Mouse (Mus musculus) stomach, embryonic 16.5 days (tissue): ENCODE results near the gene Cd70. TPM values are rescaled to one million over a fixed set of nuclear protein-coding genes. Genes with fewer than 3 reads are reported as not detected.

ENCODE experiments used
- ATAC-seq: fragments of 200-750 bp; cut with Nextera tagmentation; 2 replicates; pipeline ENCODE4 v1.8.0; 2017; ENCODE audit warnings: moderate number of reproducible peaks, moderate TSS enrichment; ENCODE audit not compliant: insufficient read depth, low FRiP score
- H3K27ac ChIP-seq: fragments of 300-500 bp; sonication (generic); 2 replicates; pipeline ENCODE4 v1.5.1; 2014; ENCODE audit warnings: low read length
- H3K27me3 ChIP-seq: fragments of 300-500 bp; sonication (generic); 2 replicates; pipeline ENCODE4 v1.6.1; 2014; ENCODE audit warnings: low read length, control low read depth, mixed read lengths; ENCODE audit not compliant: control insufficient read depth, insufficient read depth
- H3K36me3 ChIP-seq: fragments of 300-500 bp; sonication (generic); 2 replicates; pipeline ENCODE4 v1.6.1; 2014; ENCODE audit warnings: low read length; ENCODE audit not compliant: control insufficient read depth, insufficient read depth
- H3K4me1 ChIP-seq: fragments of 300-500 bp; sonication (generic); 2 replicates; pipeline ENCODE4 v1.6.1; 2014; ENCODE audit warnings: low read length, control low read depth, mixed read lengths; ENCODE audit not compliant: control insufficient read depth, insufficient read depth
- H3K4me2 ChIP-seq: fragments of 300-500 bp; sonication (generic); 2 replicates; pipeline ENCODE4 v1.6.1; 2014; ENCODE audit warnings: low read depth, low read length, mixed read lengths
- H3K4me3 ChIP-seq: fragments of 300-500 bp; sonication (generic); replicated peaks from 2 replicates; pipeline ENCODE4 v1.5.1; 2014; ENCODE audit warnings: mild to moderate bottlenecking, low read length
- H3K9ac ChIP-seq: fragments of 300-500 bp; sonication (generic); 2 replicates; pipeline ENCODE4 v1.6.1; 2014; ENCODE audit warnings: low read length
- H3K9me3 ChIP-seq: fragments of 300-500 bp; sonication (generic); replicated peaks from 2 replicates; pipeline ENCODE4 v1.6.1; 2016; ENCODE audit warnings: low read length, control low read depth; ENCODE audit not compliant: control insufficient read depth
- WGBS: fragments of 180-500 bp; shearing (Covaris S2); extraction: QIAGEN DNeasy Blood & Tissue Kit; methylation state at CpG from one replicate; pipeline ENCODE4 v1.1.7; 2014; 5-methylcytosine and 5-hydroxymethylcytosine counted together
- polyA plus RNA-seq: library from polyadenylated mRNA; unstranded; fragments of >200 nt; fragmentation: Nextera tagmentation; extraction: Ambion mirVana; gene quantifications from 2 replicates; pipeline ENCODE4 v1.2.1, GENCODE M21; 2015

Cd70 gene
- polyA plus RNA-seq, 1 experiment from 2014 or later: 0.17 TPM

GRCm38 (mm10) chr17:57173351-57173750 lies 23.8 kb upstream of the Cd70 start:
- no peak for ATAC-seq
- Histone ChIP-seq H3K4me2 (no peak overlapping the region), H3K27ac (no peak overlapping the region), H3K4me3 (no peak overlapping the region), H3K9me3 (no peaks in the 10 kb centered on the region), H3K27me3 (no peaks in the 10 kb centered on the region), H3K9ac (no peak overlapping the region), H3K36me3 (no peaks in the 10 kb centered on the region), H3K4me1 (no peaks in the 10 kb centered on the region)
- WGBS: 45% methylated on average over 4 of the region's 4 CpGs

GRCm38 (mm10) chr17:57172378-57172777 lies 22.8 kb upstream of the Cd70 start:
- Histone ChIP-seq H3K4me3 (no peak overlapping the region), H3K27ac (no peak overlapping the region), H3K27me3 (no peaks in the 10 kb centered on the region), H3K4me1 (no peaks in the 10 kb centered on the region), H3K4me2 (no peak overlapping the region), H3K9ac (no peak overlapping the region), H3K36me3 (no peaks in the 10 kb centered on the region), H3K9me3 (no peaks in the 10 kb centered on the region)
- no peak for ATAC-seq
- WGBS: 60% methylated on average over 5 of the region's 5 CpGs

- Histone ChIP-seq H3K27ac (no peak overlapping the region), H3K36me3 (no peaks in the 10 kb centered on the region), H3K4me2 (no peak overlapping the region), H3K9me3 (no peaks in the 10 kb centered on the region), H3K4me3 (no peak overlapping the region), H3K27me3 (no peaks in the 10 kb centered on the region), H3K4me1 (no peaks in the 10 kb centered on the region), H3K9ac (no peak overlapping the region)
- ATAC-seq: no peak
- 49% methylated on average over 5 of the region's 5 CpGs for WGBS
Measured at GRCm38 (mm10) chr17:57170616-57171260, 21.2 kb upstream of the Cd70 start.

- H3K36me3 ChIP-seq: no peaks in the 10 kb centered on the region
- H3K4me1 ChIP-seq: no peaks in the 10 kb centered on the region
- H3K4me2 ChIP-seq: no peak overlapping the region
- H3K27ac ChIP-seq: no peak overlapping the region
- H3K27me3 ChIP-seq: no peaks in the 10 kb centered on the region
- peak overlapping the region; percentile 40; the same call in 1 of the 2 replicates for H3K9ac ChIP-seq
- H3K4me3 ChIP-seq: no peak overlapping the region
- ATAC-seq: no peak; the same call in 1 of the 2 replicates
- 12% methylated on average over 11 of the region's 11 CpGs for whole genome bisulfite sequencing
- H3K9me3 ChIP-seq: no peaks in the 10 kb centered on the region
Measured at GRCm38 (mm10) chr17:57166800-57167791, 17.5 kb upstream of the Cd70 start.

- peaks cover 16% of the 10 kb centered on the region for H3K27me3 ChIP-seq
- H3K9ac ChIP-seq: no peak overlapping the region
- no peak for ATAC-seq
- H3K9me3 ChIP-seq: no peaks in the 10 kb centered on the region
- no peak overlapping the region for H3K4me3 ChIP-seq
- no peak overlapping the region for H3K4me2 ChIP-seq
- WGBS: 83% methylated on average over 4 of the region's 4 CpGs
- no peaks in the 10 kb centered on the region for H3K36me3 ChIP-seq
- H3K4me1 ChIP-seq: no peaks in the 10 kb centered on the region
- H3K27ac ChIP-seq: no peak overlapping the region
Measured at GRCm38 (mm10) chr17:57153787-57154186, 4.2 kb upstream of the Cd70 start.

- Histone ChIP-seq H3K9me3 (no peaks in the 10 kb centered on the region), H3K36me3 (no peaks in the 10 kb centered on the region), H3K27me3 (peaks cover 24% of the 10 kb centered on the region), H3K4me1 (no peaks in the 10 kb centered on the region), H3K4me3 (no peak overlapping the region), H3K4me2 (no peak overlapping the region), H3K9ac (no peak overlapping the region), H3K27ac (no peak overlapping the region)
- ATAC-seq: no peak
- WGBS: 89% methylated on average over 6 of the region's 6 CpGs
Measured at GRCm38 (mm10) chr17:57153006-57153405, 3.4 kb upstream of the Cd70 start.

GRCm38 (mm10) chr17:57148343-57148742 lies 1.2 kb downstream of the Cd70 start:
- Histone ChIP-seq H3K4me1 (no peaks in the 10 kb centered on the region), H3K4me3 (no peak overlapping the region), H3K9me3 (no peaks in the 10 kb centered on the region), H3K9ac (no peak overlapping the region), H3K36me3 (no peaks in the 10 kb centered on the region), H3K27ac (no peak overlapping the region), H3K27me3 (peaks cover 32% of the 10 kb centered on the region), H3K4me2 (no peak overlapping the region)
- no peak for ATAC-seq
- 68% methylated on average over 4 of the region's 4 CpGs for WGBS

- Histone ChIP-seq H3K36me3 (no peaks in the 10 kb centered on the region), H3K4me2 (no peak overlapping the region), H3K27ac (no peak overlapping the region), H3K9me3 (no peaks in the 10 kb centered on the region), H3K4me1 (no peaks in the 10 kb centered on the region), H3K9ac (no peak overlapping the region), H3K4me3 (no peak overlapping the region), H3K27me3 (peaks cover 28% of the 10 kb centered on the region)
- 82% methylated on average over 1 of the region's 1 CpGs for WGBS
- no peak for ATAC-seq
Measured at GRCm38 (mm10) chr17:57145115-57145514, 4.5 kb downstream of the Cd70 start.

- Histone ChIP-seq H3K4me3 (no peak overlapping the region), H3K9me3 (no peaks in the 10 kb centered on the region), H3K27me3 (peaks cover 15% of the 10 kb centered on the region), H3K4me1 (no peaks in the 10 kb centered on the region), H3K9ac (no peak overlapping the region), H3K36me3 (no peaks in the 10 kb centered on the region), H3K4me2 (no peak overlapping the region), H3K27ac (no peak overlapping the region)
- ATAC-seq: no peak
- 67% methylated on average over 3 of the region's 3 CpGs for WGBS
Measured at GRCm38 (mm10) chr17:57143704-57144103, 5.9 kb downstream of the Cd70 start.
